Mouse (Mus musculus) heart, adult 2 months (tissue): ENCODE measurements around the gene Mvp.

Experiments used
- CTCF ChIP-seq: fragments of 200-600 bp; IDR thresholded peaks from 2 replicates; pipeline ENCODE4 v1.8.1; 2022; ENCODE audit warnings: antibody characterized with exemption, mild to moderate bottlenecking, moderate library complexity
- EP300 ChIP-seq: fragments of 200-500 bp; IDR thresholded peaks from 2 replicates; pipeline ENCODE4 v1.6.1; 2011; ENCODE audit warnings: low read depth, low read length, control low read depth; ENCODE audit not compliant: insufficient read depth
- POLR2A ChIP-seq: fragments of 200-500 bp; IDR thresholded peaks from 2 replicates; pipeline ENCODE4 v1.6.1; 2011; ENCODE audit warnings: mild to moderate bottlenecking, low read depth, low read length, control low read depth; ENCODE audit not compliant: insufficient read depth

- no peak for TF ChIP-seq CTCF
- no peak for TF ChIP-seq POLR2A
- TF ChIP-seq EP300 = no peak
Observed at GRCm38 (mm10) chr7:127012845-127013244, 1.6 kb downstream of the Mvp start.
